Mouse (Mus musculus) yolk sac, embryonic 10.5 days (tissue): ENCODE data around the gene Lmbr1.
A peak's percentile ranks its signal among the peaks of the same experiment; 100 is the strongest.
"Not testable (repeated sequence)": the region's sequence is repeated elsewhere in the genome, so short reads cannot be mapped to it uniquely, and the experiment has no call there.

Experiments
- DNase-seq: peaks from one replicate; pipeline ENCODE4 v3.0.0-alpha.2; 2017; ENCODE audit warnings: low spot score

Gene Lmbr1

GRCm38 (mm10) chr5:29378298-29379036 is at the start of gene Lmbr1:
Gene Lmbr1, minus strand, starts transcription at chr5:29378390.
- DNase-seq = peak; percentile 96

DNA sequence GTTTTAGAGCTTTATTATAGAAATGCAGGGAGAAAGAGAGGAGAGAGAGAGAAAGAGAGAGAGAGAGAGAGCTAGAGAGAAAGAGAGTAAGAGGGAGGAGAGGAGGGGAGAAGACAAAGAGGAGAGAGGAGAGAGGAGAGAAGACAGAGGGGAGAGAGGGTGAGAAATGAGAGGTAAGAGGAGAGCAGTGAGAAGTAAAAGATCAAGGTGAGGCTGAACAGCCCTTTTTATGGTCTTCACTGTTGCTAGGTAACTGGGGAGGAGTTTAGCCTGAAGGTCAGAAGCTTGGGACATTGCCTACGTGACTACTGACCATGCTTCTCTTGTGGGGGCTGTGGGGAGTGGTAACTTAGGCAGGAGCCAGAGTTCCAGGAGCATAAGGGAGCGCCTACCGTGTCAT is 45.1 kb upstream of the Lmbr1 start:
- DNase-seq = not testable (repeated sequence)

DNA sequence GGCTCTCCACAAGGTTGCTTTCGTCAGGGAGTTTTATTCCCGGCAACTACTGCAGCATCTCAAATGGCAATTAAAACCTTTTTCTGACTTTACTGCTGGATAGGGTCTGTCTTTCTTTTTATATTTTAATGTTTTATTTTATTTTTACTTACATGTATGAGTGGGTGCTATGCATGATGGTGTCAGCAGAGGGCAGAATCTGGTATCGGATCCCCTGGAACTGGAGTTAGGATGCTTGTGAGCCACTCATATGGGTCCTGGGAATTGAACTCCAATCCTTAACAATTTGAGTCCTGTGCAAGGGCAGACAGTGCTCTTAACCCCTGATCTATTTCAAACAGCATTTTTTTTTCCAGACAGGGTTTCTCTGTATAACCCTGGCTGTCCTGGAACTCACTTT is 34.9 kb upstream of the Lmbr1 start:
- no peak for DNase-seq

GRCm38 (mm10) chr5:29410854-29411253 is 32.7 kb upstream of the Lmbr1 start:
- DNase-seq = no peak

DNA sequence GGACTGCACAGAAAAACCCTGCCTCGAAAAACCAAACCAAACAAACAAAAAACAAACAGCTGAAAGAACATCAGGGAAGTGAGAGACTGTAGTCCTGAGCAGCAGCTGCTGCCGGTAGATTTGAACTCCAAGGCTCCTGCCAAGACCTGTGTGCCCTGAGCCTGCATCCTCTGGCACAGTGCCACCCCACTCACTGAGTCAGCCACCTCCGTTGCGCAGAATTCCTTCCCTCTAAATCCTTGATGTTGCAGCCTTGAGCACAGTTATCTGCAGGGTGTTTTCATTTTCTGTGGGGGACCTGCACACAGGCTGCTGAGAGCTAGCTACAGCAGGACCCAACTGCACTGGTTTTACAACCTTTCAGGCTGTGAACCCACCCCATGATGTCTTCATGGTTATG is 20.2 kb upstream of the Lmbr1 start:
- DNase-seq = no peak

- peak; percentile 52 for DNase-seq
Measured at GRCm38 (mm10) chr5:29388944-29389765, 11.0 kb upstream of the Lmbr1 start.

DNA sequence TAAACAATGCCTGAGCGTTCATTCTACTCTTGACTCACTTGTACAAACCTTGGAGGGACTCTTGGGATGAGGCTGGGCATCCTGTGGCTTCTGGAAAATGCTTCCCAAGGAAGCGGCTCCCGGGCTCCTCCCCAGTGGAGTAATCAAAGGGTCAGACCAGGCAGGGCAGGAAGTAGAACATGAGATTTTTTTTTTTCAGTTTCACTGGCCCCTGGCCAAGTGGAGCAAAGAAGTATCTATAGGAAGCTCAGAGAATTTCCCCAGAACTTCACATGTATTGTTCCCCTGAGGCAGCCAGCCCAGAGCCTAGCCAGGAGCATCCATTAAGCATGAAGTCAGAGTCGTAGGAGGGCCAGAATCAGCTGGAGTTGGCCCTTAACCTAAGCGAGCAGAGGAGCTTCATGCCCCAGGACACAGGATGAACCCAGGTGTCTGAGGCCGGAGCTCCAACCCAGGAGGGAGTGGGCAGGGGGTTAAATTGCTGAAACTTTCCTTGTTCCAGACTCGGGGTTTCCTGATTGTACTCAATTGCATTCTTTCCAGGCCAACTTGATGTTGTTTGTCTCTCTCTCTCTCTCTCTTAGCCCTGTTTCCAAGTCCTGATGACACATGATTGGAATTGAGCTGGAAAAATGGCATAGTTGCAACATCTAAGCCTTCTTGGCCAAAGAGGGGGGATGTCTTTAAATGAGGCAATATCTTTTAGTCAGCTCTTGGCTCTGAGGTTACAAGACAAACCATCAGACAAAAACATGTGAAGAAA is 10.2 kb upstream of the Lmbr1 start:
- no peak for DNase-seq

- DNase-seq = no peak
Measured at GRCm38 (mm10) chr5:29387591-29387990, 9.4 kb upstream of the Lmbr1 start.

GRCm38 (mm10) chr5:29382776-29383175 is 4.6 kb upstream of the Lmbr1 start:
- DNase-seq = no peak

- no peak for DNase-seq
Measured at GRCm38 (mm10) chr5:29380091-29380490, 1.9 kb upstream of the Lmbr1 start.

DNA sequence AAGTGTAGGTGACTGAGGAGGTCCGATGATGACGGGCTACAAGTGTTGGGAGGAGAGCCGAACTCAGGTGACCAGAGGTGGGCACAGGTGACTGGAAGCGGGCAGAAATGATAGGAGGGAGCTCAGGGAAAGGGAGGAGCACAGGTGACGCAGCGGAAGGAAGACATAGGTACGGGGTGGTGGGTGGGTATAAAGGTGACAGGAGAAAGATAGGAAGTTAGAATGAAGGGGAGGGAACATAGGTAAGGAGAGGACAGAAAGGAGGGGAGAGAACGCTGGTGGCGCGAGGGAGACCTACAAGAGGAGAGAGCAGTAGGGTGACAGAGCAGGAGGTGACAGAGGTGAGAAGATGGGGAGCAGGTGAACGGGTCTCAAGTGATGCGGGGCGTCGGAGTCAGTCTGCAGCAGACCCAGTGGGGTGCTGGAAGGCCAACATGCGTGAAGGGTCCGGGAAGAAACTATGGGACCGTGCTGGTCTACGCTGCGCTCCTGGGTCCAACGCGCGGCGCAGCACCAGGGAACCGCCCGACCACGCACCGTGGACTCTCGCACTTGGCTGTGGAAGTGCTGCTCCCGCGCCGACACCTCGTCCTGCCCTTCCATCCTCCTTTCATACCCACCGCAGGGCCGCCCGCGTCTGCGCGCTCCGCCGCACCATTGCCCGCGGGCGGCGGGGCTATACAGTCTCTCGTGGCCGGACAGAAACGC is 446 bp downstream of the Lmbr1 start:
- DNase-seq = peak; percentile 78

- DNase-seq = no peak
Measured at GRCm38 (mm10) chr5:29363511-29363910, 14.7 kb downstream of the Lmbr1 start.

DNA sequence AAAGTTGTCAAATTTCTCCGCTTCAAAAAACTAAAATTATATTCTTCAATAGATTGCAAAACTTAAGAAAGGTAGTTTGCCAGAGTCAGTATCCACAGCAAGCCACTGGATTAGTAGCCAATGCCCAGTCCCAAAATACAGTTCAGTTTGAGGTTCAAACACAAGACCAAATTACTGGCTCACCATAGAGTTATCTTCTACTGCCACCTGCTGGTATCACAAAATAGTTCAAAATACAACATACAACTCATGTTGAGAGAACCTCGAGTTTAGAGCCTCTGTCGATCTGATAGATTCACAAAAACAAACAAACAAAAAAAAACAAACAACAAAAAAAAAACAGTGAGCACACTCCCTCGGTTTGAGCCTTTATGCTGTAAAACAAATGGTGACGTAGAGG is 42.4 kb downstream of the Lmbr1 start:
- DNase-seq = no peak

DNA sequence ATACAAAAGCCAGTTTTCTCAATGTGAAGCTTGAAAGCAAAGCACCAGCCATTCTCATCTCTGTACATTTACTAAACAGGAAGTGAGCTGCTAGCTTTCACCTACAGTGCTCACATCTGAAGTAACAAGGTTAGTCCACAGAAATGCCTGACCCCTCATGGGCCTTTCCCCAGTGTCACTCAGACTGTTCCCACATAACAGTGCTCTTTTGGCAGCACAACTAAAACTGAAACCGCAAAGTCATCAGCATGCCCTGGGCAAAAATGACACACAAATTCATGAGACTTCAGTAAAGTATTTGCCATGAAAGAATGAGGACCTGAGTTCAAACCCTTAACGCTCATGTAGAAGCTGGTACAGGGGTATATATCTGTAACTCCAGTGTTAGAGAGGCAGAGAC is 55.7 kb downstream of the Lmbr1 start:
- DNase-seq = no peak

DNA sequence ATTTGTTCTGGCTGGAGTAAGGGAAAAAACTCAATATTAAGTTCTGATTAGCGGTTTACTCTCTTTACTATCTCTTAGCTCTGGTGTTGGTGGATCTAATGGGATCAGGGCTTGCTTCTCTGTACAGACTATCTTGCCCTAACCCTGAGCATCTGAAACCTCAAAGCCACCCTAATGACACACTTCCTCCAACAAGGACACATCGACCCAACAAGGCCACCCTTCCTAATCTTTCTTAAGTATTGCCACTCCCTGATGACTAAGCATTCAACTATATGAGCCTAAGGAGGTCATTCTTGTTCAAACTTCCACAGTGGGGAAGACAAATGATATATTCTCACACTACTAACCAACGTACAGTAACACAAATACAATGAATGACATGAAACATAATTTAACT is 69.0 kb downstream of the Lmbr1 start:
- no peak for DNase-seq

GRCm38 (mm10) chr5:29293194-29293593 is 85.0 kb downstream of the Lmbr1 start:
- DNase-seq = peak; percentile 17

GRCm38 (mm10) chr5:29290110-29290509 is 88.1 kb downstream of the Lmbr1 start:
- no peak for DNase-seq

DNA sequence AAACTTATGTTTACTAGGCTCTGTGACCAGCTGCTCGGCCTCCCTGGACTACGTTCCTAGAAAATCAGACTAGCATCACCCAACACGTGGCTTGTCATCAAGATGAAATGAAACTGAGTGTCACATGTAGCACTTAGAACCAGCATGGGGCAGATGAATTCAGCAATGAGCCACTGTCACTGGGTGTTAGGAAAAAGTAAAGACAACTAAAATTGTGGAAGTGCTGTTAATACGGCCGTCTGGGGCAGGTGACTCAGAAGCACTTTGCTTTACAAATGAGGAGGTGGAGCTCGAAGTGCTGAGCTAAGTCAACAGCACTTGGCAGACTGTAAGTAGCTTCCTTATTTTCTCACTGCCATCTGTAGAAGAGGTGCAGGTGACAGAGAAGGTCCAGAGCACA is 88.5 kb downstream of the Lmbr1 start:
- no peak for DNase-seq

DNA sequence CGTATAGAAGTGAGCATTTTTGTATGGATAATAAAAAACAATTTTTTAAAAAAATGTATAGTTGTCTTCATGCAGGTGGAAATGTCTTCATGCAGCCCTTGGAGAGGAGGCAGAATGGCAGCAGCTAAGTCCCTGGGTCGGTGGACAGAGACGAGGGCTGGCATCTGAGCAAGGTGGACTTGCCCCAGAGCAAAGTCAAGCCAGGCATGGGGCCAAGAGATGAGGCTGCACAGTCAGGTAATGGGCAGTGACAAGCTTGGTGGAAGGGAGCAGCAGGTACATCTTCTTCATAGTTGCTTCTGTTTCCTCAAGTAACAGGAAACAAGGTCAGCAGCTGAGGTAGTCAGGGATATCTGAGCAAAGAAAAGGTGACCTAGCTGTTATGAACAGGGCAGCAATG is 97.1 kb downstream of the Lmbr1 start:
- DNase-seq = no peak

DNA sequence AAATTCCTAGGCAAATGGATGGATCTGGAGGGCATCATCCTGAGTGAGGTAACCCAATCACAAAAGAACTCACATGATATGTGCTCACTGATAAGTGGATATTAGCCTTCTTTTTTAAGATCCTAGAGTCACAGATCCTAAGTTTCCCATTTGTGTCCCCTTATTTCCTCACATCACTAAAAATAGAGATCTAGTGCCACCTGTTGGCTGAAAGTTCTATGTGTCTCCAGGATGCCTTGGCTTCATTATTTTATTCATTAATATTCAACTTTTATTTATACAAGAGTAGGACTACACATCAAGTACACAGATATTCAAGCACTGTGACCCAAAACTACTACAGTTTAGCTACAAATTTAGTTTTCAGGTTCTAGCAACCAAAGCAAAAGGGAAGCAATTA is 103.4 kb downstream of the Lmbr1 start:
- no peak for DNase-seq

GRCm38 (mm10) chr5:29273426-29273825 is 104.8 kb downstream of the Lmbr1 start:
- DNase-seq = no peak

DNA sequence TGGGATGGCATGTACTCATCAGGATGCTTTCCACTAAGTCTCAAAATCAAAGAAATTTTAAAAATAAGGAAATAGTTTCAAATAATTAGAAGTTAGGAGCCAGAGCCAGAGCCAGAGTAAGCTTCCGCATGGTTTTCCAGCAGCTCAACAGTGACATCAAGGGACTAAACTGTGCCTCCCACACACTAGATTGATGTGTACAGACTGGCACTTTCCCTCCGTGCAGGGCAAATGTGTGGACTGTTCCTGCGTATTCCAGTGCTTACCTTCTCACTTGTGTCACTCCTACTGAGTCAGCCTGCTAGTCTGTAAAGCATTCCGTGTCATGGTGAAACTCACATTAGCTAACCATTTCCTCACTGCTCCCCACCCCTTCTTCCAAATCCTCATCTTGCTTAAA is 107.3 kb downstream of the Lmbr1 start:
- no peak for DNase-seq
